Mouse (Mus musculus): Measurements from ENCODE around the gene Fgfr2. TPM values are rescaled to one million over a fixed set of nuclear protein-coding genes. Genes with fewer than 3 reads are reported as not detected.

The Fgfr2 gene
- polyA plus RNA-seq, 1 experiment from 2014 or later: 11.2 TPM

DNA sequence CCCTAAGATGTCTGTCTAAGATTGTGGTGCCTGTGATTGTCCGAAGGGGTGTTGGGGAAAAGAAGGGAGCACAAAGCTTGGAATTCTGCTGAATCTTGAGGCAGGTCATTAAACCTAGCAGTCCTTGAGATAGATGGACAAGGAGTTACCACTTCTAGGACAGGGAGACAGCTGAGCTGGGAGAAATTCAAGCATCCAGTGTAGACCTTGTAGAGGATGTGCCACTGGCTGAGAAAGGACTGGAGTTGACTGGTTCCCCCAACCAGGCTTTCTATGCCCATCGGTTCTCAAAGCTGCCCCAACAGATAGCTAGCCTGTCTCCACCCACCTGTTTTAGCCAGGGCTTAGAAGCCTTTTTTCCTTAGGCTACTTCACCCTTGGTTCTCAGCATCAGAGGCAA is 1576.7 kb downstream of the Fgfr2 start:
- Histone ChIP-seq H3K9me3 (ENCODE audit: low read length) (no peaks in the 10 kb centered on the region), H3K27ac (ENCODE audit: low read depth) (no peak overlapping the region), H3K36me3 (replicated peaks; ENCODE audit: insufficient read depth, low read length) (no peaks in the 10 kb centered on the region), H3K4me3 (ENCODE audit: low read depth, low read length) (no peak overlapping the region), H3K4me1 (ENCODE audit: insufficient read depth) (peaks cover 12% of the 10 kb centered on the region), H3K9ac (replicated peaks) (no peak overlapping the region), H3K27me3 (ENCODE audit: insufficient read depth, low read length) (peaks cover 98% of the 10 kb centered on the region), H3K4me2 (ENCODE audit: low read depth, low read length) (no peak overlapping the region)
- TF ChIP-seq CTCF (IDR thresholded peaks at IDR 0.05; ENCODE audit: low read depth) (no peak), EP300 (IDR thresholded peaks at IDR 0.05; ENCODE audit: low read depth) (no peak)
- 8% methylated on average over 2 of the region's 2 CpGs for WGBS (ENCODE audit: insufficient replicate concordance)
- DNase-seq (no peak), ATAC-seq (no peak)

GRCm38 (mm10) chr7:131545701-131546385 is 1577.3 kb downstream of the Fgfr2 start:
- Histone ChIP-seq H3K9me3 (ENCODE audit: low read length) (no peaks in the 10 kb centered on the region), H3K27me3 (ENCODE audit: insufficient read depth, low read length) (peaks cover 98% of the 10 kb centered on the region), H3K4me3 (ENCODE audit: low read depth, low read length) (no peak overlapping the region), H3K9ac (replicated peaks) (no peak overlapping the region), H3K27ac (ENCODE audit: low read depth) (no peak overlapping the region), H3K36me3 (replicated peaks; ENCODE audit: insufficient read depth, low read length) (no peaks in the 10 kb centered on the region), H3K4me1 (ENCODE audit: insufficient read depth) (peaks cover 12% of the 10 kb centered on the region), H3K4me2 (ENCODE audit: low read depth, low read length) (no peak overlapping the region)
- 4% methylated on average over 13 of the region's 13 CpGs for WGBS (ENCODE audit: insufficient replicate concordance)
- ATAC-seq (no peak), DNase-seq (no peak)
- TF ChIP-seq EP300 (IDR thresholded peaks at IDR 0.05; ENCODE audit: low read depth): no peak
- no peak for TF ChIP-seq CTCF (IDR thresholded peaks at IDR 0.05; ENCODE audit: low read depth)

GRCm38 (mm10) chr7:131544871-131545270 is 1578.3 kb downstream of the Fgfr2 start:
- no peak for TF ChIP-seq CTCF (IDR thresholded peaks at IDR 0.05; ENCODE audit: low read depth)
- TF ChIP-seq EP300 (IDR thresholded peaks at IDR 0.05; ENCODE audit: low read depth): no peak
- ATAC-seq: no peak
- Histone ChIP-seq H3K36me3 (replicated peaks; ENCODE audit: insufficient read depth, low read length) (no peaks in the 10 kb centered on the region), H3K4me1 (ENCODE audit: insufficient read depth) (peaks cover 12% of the 10 kb centered on the region), H3K9me3 (ENCODE audit: low read length) (no peaks in the 10 kb centered on the region), H3K27ac (ENCODE audit: low read depth) (no peak overlapping the region), H3K4me2 (ENCODE audit: low read depth, low read length) (no peak overlapping the region), H3K27me3 (ENCODE audit: insufficient read depth, low read length) (peaks cover 97% of the 10 kb centered on the region), H3K4me3 (ENCODE audit: low read depth, low read length) (no peak overlapping the region), H3K9ac (replicated peaks) (no peak overlapping the region)
- 6% methylated on average over 5 of the region's 5 CpGs for WGBS (ENCODE audit: insufficient replicate concordance)
- no peak for DNase-seq

DNA sequence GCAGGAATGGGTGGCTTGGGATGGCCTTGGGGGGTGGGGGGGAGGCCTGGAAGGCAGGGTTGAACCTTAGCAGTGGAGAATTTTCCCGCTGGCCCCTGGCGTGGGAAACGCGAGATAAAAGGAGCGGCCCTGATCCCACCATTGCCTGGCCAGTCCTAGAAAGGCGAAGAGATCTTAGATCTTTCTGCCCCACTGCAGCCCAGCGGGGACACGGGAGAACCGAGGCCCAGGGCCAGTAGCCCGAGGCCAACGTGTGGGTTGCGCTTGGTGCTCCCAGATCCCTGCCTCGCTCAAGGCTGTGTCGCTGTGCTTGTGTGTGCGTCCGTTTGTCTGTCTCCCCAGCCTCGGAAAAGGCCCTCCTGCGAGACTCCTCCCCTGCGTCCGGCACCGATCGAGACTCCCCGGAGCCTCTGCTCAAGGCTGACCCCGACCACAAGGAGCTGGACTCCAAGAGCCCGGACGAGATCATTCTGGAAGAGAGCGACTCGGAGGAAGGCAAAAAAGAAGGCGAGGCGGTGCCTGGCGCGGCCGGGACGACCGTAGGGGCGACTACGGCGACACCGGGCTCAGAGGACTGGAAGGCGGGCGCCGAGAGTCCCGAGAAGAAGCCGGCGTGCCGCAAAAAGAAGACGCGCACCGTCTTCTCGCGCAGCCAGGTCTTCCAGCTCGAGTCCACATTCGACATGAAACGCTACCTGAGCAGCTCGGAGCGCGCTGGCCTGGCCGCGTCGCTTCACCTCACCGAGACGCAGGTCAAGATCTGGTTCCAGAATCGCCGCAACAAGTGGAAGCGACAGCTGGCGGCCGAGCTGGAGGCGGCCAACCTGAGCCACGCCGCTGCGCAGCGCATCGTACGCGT is 1579.3 kb downstream of the Fgfr2 start:
- no peak for ATAC-seq
- under 1% methylated on average over 75 of the region's 75 CpGs for WGBS (ENCODE audit: insufficient replicate concordance)
- DNase-seq: no peak

DNA sequence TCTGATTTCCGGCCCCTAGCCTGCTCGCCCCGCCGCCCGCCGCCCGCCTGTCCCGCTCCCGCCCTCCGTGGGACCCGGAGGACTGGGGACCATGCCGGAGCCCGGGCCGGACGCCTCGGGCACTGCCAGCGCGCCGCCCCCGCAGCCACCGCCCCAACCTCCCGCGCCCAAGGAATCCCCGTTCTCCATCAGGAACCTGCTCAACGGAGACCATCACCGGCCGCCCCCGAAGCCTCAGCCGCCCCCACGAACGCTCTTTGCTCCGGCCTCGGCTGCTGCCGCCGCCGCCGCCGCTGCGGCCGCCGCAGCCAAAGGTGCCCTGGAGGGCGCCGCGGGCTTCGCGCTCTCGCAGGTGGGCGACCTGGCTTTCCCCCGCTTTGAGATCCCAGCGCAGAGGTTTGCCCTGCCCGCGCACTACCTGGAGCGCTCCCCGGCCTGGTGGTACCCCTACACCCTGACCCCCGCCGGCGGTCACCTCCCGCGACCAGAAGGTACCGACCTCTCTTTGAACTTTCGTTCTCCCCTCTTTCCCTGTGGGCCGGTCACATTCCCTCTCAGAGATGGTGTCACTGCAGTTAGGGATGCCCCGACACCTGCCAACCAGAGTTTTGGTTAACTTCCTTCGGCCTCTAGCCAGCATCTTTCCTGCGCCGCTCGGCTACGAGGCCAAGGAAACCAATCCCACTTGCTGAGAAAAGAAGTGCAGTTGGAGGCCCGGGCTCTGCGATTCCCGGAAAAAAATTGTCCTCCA is 1580.1 kb downstream of the Fgfr2 start:
- H3K27ac ChIP-seq (ENCODE audit: low read depth): no peak overlapping the region
- DNase-seq: no peak
- peak overlapping the region; percentile 56 for H3K4me2 ChIP-seq (ENCODE audit: low read depth, low read length)
- no peak for TF ChIP-seq CTCF (IDR thresholded peaks at IDR 0.05; ENCODE audit: low read depth)
- H3K27me3 ChIP-seq (ENCODE audit: insufficient read depth, low read length): peaks cover 91% of the 10 kb centered on the region
- H3K9me3 ChIP-seq (ENCODE audit: low read length): no peaks in the 10 kb centered on the region
- H3K4me1 ChIP-seq (ENCODE audit: insufficient read depth): peaks cover 12% of the 10 kb centered on the region
- under 1% methylated on average over 63 of the region's 71 CpGs for WGBS (ENCODE audit: insufficient replicate concordance)
- peak overlapping the region; percentile 41 for H3K4me3 ChIP-seq (ENCODE audit: low read depth, low read length)
- no peak for ATAC-seq
- H3K36me3 ChIP-seq (replicated peaks; ENCODE audit: insufficient read depth, low read length): no peaks in the 10 kb centered on the region
- no peak overlapping the region for H3K9ac ChIP-seq (replicated peaks)

More for the DNA sequence above, 1579.3 kb downstream of the Fgfr2 start:
- no peak overlapping the region for H3K27ac ChIP-seq (ENCODE audit: low read depth)
- H3K4me2 ChIP-seq (ENCODE audit: low read depth, low read length): peak overlapping the region; percentile 27; the same call in 1 of the 2 replicates
- H3K9ac ChIP-seq (replicated peaks): no peak overlapping the region
- no peaks in the 10 kb centered on the region for H3K9me3 ChIP-seq (ENCODE audit: low read length)
- H3K27me3 ChIP-seq (ENCODE audit: insufficient read depth, low read length): peaks cover 92% of the 10 kb centered on the region
- H3K4me1 ChIP-seq (ENCODE audit: insufficient read depth): peaks cover 12% of the 10 kb centered on the region
- no peak for TF ChIP-seq CTCF (IDR thresholded peaks at IDR 0.05; ENCODE audit: low read depth)
- no peak for TF ChIP-seq EP300 (IDR thresholded peaks at IDR 0.05; ENCODE audit: low read depth)
- no peaks in the 10 kb centered on the region for H3K36me3 ChIP-seq (replicated peaks; ENCODE audit: insufficient read depth, low read length)
- H3K4me3 ChIP-seq (ENCODE audit: low read depth, low read length): peak overlapping the region; percentile 41

Data from liver, postnatal 0 days (tissue).